Mouse (Mus musculus) MEL-GATA-1-ER (cell line): ENCODE results near the gene Naip2.
"Not testable (repeated sequence)": the region's sequence is repeated elsewhere in the genome, so short reads cannot be mapped to it uniquely, and the experiment has no call there.

Experiments
- DNase-seq: peaks from one replicate; pipeline ENCODE4 v3.0.0-alpha.2; 2012; ENCODE audit warnings: low read depth; ENCODE audit errors: extremely low read depth

The Naip2 gene

DNA sequence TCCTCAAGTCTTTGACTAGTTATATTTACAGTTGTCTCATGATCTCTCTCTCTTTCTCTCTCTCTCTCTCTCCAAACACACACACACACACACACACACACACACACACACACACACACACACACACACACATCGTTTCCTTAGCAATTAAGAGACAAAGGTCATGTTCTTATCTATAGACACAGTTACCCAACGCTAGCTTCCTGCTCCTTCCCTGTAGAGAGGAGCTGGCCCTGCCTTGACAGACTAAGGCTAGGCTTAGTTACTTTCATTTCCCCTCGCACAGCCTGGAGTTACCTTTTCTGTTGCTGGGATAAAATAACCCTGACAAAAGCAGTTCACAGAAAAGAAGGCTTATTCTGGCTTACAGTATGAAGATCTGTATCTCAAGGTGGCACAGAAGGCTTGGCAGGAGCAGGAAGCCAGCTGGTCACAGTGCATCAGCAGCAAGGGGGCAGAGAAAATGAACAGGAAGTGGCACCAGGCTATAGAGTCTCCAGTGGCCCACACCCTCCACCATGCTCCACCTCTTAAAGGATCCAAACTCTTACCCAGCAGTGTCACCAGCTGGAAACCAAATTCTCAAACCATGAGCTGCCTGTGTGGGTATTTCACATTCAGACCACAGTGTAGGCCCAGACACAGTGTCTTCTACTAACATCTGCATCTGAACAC, at the start of gene Naip2:
TSS of gene Naip2 (minus strand) at position 434 of the 675 bp plus-strand sequence.
- DNase-seq, result peak; percentile 21

- DNase-seq, result peak; percentile 4
Observed at GRCm38 (mm10) chr13:100246896-100247519, 45.1 kb upstream of the Naip2 start.

DNA sequence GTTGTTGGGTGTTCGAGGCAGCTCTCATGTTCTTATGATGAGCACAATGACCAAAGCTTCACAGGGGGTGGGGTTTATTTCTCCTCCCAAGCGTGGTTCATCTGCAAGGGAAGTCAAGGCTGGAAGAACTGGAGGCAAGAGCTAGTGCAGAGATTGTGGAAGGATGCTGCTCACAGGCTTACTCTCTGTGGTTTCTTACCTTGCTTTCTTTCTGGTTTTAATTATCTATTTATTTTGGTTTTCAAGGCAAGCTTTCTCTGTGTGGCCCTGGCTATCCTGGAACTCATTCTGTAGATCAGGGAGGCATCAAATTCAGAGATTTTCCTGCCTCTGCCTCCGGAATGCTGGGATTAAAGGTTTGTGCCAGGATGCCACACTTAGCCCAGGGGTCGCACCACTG, 44.3 kb upstream of the Naip2 start, which contains the start of gene Naip5:
TSS of gene Naip5 (minus strand) at position 101 of the 400 bp plus-strand sequence.
- DNase-seq, result not testable (repeated sequence)

- no peak for DNase-seq
Observed at GRCm38 (mm10) chr13:100243702-100244101, 41.8 kb upstream of the Naip2 start.

- not testable (repeated sequence) for DNase-seq
Observed at GRCm38 (mm10) chr13:100213683-100214082, 11.8 kb upstream of the Naip2 start.

GRCm38 (mm10) chr13:100210540-100210939, 8.6 kb upstream of the Naip2 start:
- peak; percentile 49 for DNase-seq

GRCm38 (mm10) chr13:100203319-100203718, 1.4 kb upstream of the Naip2 start:
- no peak for DNase-seq

- DNase-seq, result no peak
Observed at GRCm38 (mm10) chr13:100200778-100201177, 1.1 kb downstream of the Naip2 start.

- DNase-seq, result no peak
Observed at GRCm38 (mm10) chr13:100195421-100195820, 6.5 kb downstream of the Naip2 start.

DNA sequence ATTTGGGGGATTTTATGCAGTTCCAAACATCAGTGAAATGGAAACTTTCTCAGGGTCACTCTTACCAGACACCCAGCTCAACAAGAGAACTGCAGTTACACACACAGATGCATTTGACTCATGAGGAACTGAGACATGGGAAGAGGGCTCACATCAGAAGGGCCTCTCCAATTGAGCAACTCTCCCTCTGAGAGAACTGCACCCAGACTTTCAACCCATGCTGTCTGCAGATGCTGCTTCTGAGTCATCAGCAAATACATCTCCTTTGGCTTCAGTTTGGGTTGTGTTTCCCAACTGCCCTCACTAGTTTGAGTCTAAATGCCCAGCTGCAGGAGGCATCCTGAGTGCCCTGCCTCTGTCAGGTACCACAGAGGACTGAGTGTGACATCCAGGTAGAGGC, 18.8 kb downstream of the Naip2 start:
- not testable (repeated sequence) for DNase-seq

DNA sequence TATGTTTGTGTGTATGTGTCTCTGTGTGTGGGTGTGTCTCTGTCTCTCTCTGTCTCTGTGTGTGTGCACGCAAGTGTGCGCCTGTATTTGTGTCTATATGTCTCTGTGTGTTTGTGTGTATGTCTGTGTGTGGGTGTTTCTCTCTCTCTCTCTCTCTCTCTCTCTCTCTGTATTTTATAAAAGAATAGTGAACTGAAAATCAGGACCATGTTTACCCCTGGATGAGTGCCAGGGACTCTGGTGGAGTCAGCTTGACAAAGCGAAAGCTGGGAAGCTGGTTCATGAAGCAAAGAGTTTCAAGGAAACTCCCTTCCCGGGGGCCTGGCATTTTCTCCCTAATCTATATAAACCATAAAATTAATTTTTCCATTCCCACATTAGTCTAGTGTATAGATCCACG, 27.5 kb downstream of the Naip2 start:
- DNase-seq, result not testable (repeated sequence)

DNA sequence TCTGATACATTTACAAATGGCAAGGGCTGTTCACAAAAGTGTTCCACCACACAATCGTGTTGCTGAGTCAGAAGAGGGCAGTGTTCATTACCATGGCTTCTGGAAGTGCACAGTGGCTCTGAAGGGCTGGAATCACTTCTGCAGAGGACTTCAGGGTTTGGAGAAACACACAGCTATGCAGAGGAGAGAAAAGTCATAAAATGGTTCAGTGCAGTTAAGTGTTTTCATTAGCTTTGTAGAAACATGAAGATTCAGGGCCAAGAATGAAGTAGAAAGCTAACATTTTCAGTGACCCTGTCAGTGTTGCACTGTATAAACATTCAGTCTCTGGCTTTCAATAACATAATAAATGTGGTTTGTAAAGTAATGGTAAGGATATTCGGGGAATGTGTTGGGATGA, 35.5 kb downstream of the Naip2 start:
- DNase-seq, result not testable (repeated sequence)

DNA sequence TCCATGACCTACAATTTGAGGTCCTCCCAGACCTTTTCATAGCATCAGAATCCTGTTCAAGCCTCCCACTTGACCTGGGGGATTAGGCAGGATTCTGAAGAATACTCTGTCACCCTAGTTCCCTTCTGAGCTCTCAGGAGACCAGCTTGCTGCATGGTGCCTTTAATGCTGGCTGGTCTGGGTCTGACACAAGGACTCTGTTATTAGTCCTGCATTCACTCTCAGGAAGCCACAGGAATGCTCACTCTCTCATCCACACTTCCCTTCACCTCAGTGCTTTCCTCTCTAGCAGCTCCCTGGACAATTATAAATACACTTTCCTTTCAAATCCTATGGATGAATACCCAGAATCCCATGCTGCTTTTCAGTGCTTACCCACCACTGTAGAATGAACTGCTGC, 39.4 kb downstream of the Naip2 start:
- not testable (repeated sequence) for DNase-seq

DNA sequence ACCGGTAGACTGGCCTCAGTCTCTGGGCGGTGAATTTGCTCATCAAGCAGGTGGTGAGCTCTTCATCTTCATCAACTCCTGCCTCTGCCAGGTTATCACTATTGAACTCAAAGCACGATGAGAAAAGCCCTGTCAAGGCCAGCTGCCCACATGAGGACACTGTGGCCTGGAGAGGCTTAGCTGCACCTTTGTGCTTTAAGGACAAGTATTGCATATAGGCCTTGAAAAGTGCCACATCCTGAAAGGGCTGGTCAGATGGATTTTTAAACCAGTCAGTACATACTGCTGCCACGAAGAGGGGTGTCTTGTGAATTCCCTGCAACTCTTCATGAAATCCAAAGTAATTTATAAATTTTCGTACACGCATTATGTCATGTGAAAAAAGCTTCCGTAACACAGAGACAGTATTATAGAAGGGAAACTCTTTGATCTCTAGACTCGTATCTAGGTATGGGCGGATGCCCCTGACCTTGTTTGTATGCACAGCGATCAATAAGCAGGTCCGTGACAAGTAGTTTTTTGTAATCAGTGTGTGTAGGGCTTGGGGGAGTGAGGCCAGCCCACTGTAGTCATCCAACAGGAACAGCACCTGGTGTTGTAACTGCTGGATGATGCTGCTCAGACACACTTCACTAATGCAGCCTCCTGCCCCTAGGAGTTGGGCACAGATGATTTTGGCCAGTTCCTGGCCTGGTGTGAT, 40.6 kb downstream of the Naip2 start:
- DNase-seq, result not testable (repeated sequence)

DNA sequence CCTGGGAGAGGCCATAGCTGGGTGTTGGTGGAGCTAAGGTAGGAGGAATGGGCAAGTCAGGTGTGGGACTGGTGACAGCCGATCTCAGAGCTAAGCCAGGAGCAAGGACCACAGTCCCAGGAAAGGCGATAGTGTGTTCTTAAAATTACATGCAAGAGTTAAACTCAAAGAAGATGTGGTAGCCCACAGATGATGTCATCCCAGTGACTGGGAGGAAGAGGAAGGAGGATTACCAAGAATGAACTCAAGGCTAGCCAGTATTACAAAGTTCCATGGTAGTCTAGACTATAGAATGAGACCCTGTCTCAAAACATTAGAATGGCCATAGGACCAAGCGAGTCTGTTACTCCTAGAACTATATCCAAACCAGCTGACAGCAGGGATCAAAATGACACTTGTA, 45.3 kb downstream of the Naip2 start:
- DNase-seq, result no peak

DNA sequence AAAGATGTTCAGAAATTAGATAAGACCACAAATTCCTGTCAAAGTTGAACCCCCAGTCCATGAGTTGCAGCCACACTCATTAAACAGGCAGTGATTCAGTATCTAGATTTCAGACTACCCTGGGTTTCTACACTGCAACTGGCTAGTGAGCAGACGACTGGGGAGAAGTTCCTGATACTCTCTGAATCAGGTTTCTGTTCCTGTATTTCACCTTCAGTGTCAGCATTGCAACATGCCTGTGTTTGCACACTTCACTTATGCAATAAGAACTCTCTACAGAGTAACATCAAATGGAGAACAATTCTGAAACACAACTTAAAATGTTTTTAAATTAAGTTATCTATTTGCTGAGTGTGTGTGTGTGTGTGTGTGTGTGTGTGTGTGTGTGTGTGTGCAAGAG, 49.2 kb downstream of the Naip2 start:
- DNase-seq, result no peak

DNA sequence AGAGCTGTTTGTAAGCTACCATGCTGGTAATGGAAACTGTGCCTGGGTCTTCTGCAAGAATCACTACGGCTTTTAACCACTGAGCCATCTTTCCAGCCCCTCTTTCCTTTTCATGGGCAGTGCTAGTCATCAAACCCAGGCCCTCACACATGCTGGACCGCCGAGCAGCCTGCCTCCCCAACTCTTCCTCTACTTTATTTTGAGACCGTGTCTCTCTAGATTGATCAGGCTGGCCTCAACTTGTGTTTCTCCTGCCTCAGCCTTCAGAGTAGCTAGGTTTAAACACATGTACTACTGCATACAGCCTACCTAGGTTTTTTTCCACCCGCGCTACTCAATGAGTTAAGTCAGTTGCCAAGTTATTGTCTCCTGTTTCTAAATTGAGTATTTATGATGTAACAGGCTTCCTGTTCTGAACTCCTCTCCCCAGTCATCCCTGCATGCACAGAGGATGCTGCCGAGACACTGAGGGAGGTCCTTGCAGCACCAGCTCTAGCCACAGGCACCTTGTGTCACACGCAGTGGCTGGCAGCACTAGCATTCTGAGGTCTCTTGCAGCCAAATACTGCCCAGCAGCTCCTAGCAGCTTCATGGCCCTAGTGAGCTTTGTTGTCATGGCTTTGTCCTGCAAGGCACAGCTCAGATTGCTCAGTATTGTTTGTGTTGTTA, 60.1 kb downstream of the Naip2 start:
- DNase-seq, result no peak

DNA sequence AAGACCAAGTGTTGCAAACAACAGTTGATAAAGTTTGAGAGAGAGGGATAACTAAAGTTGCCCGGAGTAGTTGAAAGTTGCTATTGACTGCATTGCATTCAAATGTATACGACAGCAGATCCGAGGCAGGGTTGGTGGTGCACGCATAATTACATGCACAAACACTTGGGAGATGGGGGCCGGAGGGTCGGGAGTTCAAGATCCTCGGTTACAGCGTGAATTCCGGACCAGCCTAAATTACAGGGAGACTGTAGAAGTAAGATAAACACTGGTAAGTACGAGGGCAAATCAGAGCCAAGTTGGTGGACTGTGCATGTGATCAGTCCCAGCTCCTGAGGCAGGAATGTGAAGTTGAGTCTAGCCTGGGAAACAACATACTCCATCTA, 76.6 kb downstream of the Naip2 start:
- no peak for DNase-seq

DNA sequence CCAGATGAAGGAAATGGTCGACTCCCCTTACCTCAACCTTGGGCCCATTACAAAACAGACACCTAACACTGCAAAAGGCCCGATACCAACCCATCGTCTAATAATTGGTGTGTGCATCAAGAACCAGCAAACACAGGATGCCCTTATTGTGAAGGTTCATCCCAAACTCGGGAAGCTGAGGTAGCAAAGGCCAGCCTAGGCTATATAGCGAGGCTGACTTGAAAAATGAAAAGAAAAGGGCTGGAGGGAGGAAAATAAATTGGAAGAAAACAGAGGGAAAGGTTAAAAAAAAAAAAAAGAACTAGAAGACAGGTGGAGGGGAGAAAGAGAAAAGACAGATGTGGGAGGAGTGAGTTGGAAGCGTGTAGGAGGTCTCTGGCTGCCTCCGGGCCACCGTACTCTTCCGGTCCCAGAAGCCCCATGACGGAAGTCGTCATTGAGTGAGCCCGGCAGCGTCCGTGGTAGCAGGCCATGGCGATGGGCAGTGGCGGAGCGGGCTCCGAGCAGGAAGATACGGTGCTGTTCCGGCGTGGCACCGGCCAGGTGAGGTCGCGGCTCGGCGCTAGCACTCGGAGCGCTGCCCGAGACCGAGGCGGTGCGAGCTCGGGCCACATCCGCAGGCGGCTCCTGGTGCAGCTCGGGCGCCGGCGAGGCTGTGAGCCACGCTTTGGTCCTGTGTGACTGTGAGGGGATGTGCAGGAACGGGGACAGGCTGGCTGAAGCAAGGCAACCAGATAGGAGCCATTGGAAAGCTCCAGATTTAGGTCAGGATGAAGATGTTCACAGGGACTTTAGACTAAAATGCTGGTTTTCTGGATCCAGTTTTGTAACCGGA, 77.3 kb downstream of the Naip2 start, which contains the start of gene Smn1:
TSS of gene Smn1 (plus strand) at position 430 of the 835 bp plus-strand sequence.
- DNase-seq, result peak; percentile 85

DNA sequence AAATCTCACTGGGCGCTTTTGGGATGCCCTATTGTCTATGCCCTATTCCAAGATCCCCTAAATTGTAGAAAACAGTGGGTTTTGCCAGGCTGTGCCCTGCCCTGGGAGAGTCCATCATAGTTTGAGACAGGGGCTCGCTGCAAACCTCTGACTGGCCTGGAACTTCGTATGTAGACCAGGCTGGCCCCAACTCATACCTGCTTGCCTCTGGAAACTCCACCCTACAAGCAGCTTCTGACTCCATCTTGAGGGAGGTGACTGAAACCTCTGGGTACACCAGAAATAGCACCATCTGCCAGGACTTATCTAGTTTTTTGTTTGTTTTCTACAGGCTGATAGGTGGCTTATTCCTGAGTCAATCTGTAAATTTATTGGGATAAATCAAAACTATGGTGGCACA, 77.9 kb downstream of the Naip2 start:
- DNase-seq, result no peak
